ENCODE assay signal across 12 mouse cellular contexts in genomic region chr1:71634471-71634981, GRCm38 (mm10).
"Had no signal": no experiment of that assay in that cellular context is flagged by ENCODE, and none has a peak within 500 bp of the region (broad histone marks: within the 10 kb centered on the region; RNA-seq: fewer than 3 reads in every experiment).

No protein-coding gene starts in this region.

- H3K9ac ChIP-seq: hindbrain, embryonic 14.5 days; intestine, embryonic 15.5 days; limb, embryonic 12.5 days; midbrain, embryonic 13.5 days had no signal

- H3K4me2 ChIP-seq: hindbrain, embryonic 14.5 days; intestine, embryonic 15.5 days; limb, embryonic 12.5 days; midbrain, embryonic 13.5 days had no signal

- H3K4me1 ChIP-seq: intestine, embryonic 15.5 days; midbrain, embryonic 13.5 days had no signal

- ATAC-seq: intestine, embryonic 15.5 days; lung, postnatal 0 days; midbrain, embryonic 13.5 days had no signal

- H3K27me3 ChIP-seq: intestine, embryonic 15.5 days; limb, embryonic 12.5 days had no signal

- DNase-seq: kidney, postnatal 14 days; layer of hippocampus, postnatal 36 days; lung, adult 2 months; lung, postnatal 36 days; right cerebral cortex, postnatal 14 days; thymus, adult 18-20 months; thymus, postnatal 14 days had no signal

- H3K9me3 ChIP-seq: intestine, embryonic 15.5 days; limb, embryonic 12.5 days; midbrain, embryonic 13.5 days had no signal

- H3K4me3 ChIP-seq: intestine, embryonic 15.5 days; limb, embryonic 12.5 days; midbrain, embryonic 13.5 days had no signal

- H3K27ac ChIP-seq: hindbrain, embryonic 14.5 days; intestine, embryonic 15.5 days; limb, embryonic 12.5 days; midbrain, embryonic 13.5 days had no signal
